Mouse (Mus musculus) layer of hippocampus, adult 8-10 months (tissue): ENCODE measurements around the gene Ankrd28. TPM values are rescaled to one million over a fixed set of nuclear protein-coding genes. Genes with fewer than 3 reads are reported as not detected.

ENCODE experiments used
- DNase-seq, 2 experiments: peaks; one replicate each; pipeline ENCODE4 v3.0.0; 2022; ENCODE audit warnings: low spot score in 2 of 2
- total RNA-seq, 4 experiments: library from RNA; stranded (reverse); gene quantifications; 2 replicates each; pipeline ENCODE4 v1.2.4; 2022

Gene Ankrd28
- total RNA-seq, 4 experiments from 2014 or later: 54.0 to 65.1 (median 59.0) TPM

- DNase-seq: no peak
Observed at GRCm38 (mm10) chr14:31651206-31651605, 179.2 kb downstream of the Ankrd28 start.

GRCm38 (mm10) chr14:31650347-31650746 is 180.1 kb downstream of the Ankrd28 start:
- no peak for DNase-seq

Other genes starting within 250 kb of the Ankrd28 start
- under 1 TPM; 0.18 to 0.37 (median 0.22) TPM for gene Colq, start 239.3 kb downstream of the Ankrd28 start, total RNA-seq
- not detected for gene Gm49387, start 189.8 kb downstream of the Ankrd28 start, total RNA-seq
- gene Btd, start 189.6 kb downstream of the Ankrd28 start, total RNA-seq: 10 to 100 TPM in 3 of 4 experiments, 1 to 10 TPM in 1; 9.0 to 12.5 (median 11.0) TPM
- 10 to 100 TPM in 1 of 4 experiments, 1 to 10 TPM in 3; 7.3 to 10.9 (median 9.1) TPM for gene Hacl1, start 189.4 kb downstream of the Ankrd28 start, total RNA-seq
- 1 to 10 TPM; 1.8 to 5.7 (median 3.8) TPM for gene Galnt15, start 198.3 kb upstream of the Ankrd28 start, total RNA-seq